Mouse (Mus musculus) ES-Bruce4 (cell line): ENCODE data around the gene Arih2. TPM values are rescaled to one million over a fixed set of nuclear protein-coding genes. Genes with fewer than 3 reads are reported as not detected.

Source experiments
- H3K27ac ChIP-seq: 2 replicates; pipeline ENCODE4 v1.5.1; 2012; ENCODE audit warnings: low read length, inconsistent platforms; ENCODE audit not compliant: insufficient read depth
- H3K27me3 ChIP-seq: 2 replicates; pipeline ENCODE4 v1.6.1; 2012; ENCODE audit warnings: mild to moderate bottlenecking, low read length, inconsistent platforms; ENCODE audit not compliant: control insufficient read depth, poor library complexity, insufficient read depth, severe bottlenecking
- H3K36me3 ChIP-seq: 2 replicates; pipeline ENCODE4 v1.6.1; 2012; ENCODE audit warnings: inconsistent platforms, mild to moderate bottlenecking, low read length, moderate library complexity; ENCODE audit not compliant: control insufficient read depth, poor library complexity, insufficient read depth, severe bottlenecking
- H3K4me1 ChIP-seq: one replicate; pipeline ENCODE4 v1.8.1; 2011; ENCODE audit warnings: low read length; ENCODE audit not compliant: control insufficient read depth, insufficient read depth
- H3K4me3 ChIP-seq: 2 replicates; pipeline ENCODE4 v1.5.1; 2011; ENCODE audit warnings: low read depth, mild to moderate bottlenecking, low read length
- H3K9ac ChIP-seq: 2 replicates; pipeline ENCODE4 v1.6.1; 2012; ENCODE audit warnings: low read depth, mild to moderate bottlenecking, inconsistent platforms; ENCODE audit not compliant: poor library complexity, severe bottlenecking
- H3K9me3 ChIP-seq: replicated peaks from 2 replicates; pipeline ENCODE4 v1.6.1; 2012; ENCODE audit warnings: mild to moderate bottlenecking, low read length, inconsistent platforms; ENCODE audit not compliant: control insufficient read depth, poor library complexity, insufficient read depth, severe bottlenecking
- CTCF ChIP-seq: IDR thresholded peaks from one replicate; pipeline ENCODE4 v1.8.1; 2011; ENCODE audit warnings: low read depth, low read length
- EP300 ChIP-seq: IDR thresholded peaks from 2 replicates; pipeline ENCODE4 v1.6.1; 2011; ENCODE audit warnings: low read depth, low read length; ENCODE audit not compliant: insufficient read depth
- POLR2A ChIP-seq: IDR thresholded peaks from one replicate; pipeline ENCODE4 v1.8.1; 2011; ENCODE audit warnings: low read length; ENCODE audit not compliant: insufficient read depth
- polyA plus RNA-seq: library from polyadenylated mRNA; stranded (reverse); fragments of >200 nt; gene quantifications from 2 replicates; pipeline ENCODE4 v1.2.4, GENCODE M21; 2011; ENCODE audit warnings: low read depth; ENCODE audit not compliant: missing spikeins, insufficient read depth, insufficient read length

The Arih2 gene
- polyA plus RNA-seq, 1 experiment, result 131 TPM

DNA sequence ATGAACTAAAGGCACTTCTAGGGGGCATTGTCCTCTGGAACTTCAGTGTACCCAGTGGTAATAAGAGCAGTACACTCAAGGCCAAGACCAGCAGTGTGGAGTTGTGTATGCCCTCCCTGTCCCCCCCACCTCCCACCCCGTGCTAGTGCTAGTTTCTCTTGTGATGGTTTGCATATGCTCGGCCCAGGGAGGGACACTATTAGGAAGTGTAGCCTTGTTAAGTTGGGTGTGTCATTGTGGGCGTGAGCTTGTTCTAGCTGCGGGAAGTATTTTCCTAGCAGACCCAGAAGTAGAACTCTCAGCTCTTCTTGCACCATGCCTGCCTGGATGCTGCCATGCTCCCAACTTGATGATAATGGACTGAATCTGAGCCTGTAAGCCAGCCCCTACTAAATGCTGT is 47.2 kb downstream of the Arih2 start:
- Histone ChIP-seq H3K36me3 (peaks cover 19% of the 10 kb centered on the region), H3K4me3 (no peak overlapping the region), H3K9me3 (no peaks in the 10 kb centered on the region), H3K4me1 (peaks cover 3% of the 10 kb centered on the region), H3K27me3 (no peaks in the 10 kb centered on the region), H3K27ac (no peak overlapping the region), H3K9ac (no peak overlapping the region)
- no peak for TF ChIP-seq CTCF
- TF ChIP-seq EP300, result no peak
- TF ChIP-seq POLR2A, result no peak

- H3K27ac ChIP-seq, result no peak overlapping the region
- H3K27me3 ChIP-seq, result no peaks in the 10 kb centered on the region
- TF ChIP-seq CTCF (no peak), POLR2A (no peak), EP300 (no peak)
- no peak overlapping the region for H3K4me3 ChIP-seq
- H3K36me3 ChIP-seq, result peaks cover 11% of the 10 kb centered on the region
- H3K9ac ChIP-seq, result no peak overlapping the region
- H3K9me3 ChIP-seq, result no peaks in the 10 kb centered on the region
- peaks cover 3% of the 10 kb centered on the region for H3K4me1 ChIP-seq
Measured at GRCm38 (mm10) chr9:108600011-108600410, 49.2 kb downstream of the Arih2 start.

DNA sequence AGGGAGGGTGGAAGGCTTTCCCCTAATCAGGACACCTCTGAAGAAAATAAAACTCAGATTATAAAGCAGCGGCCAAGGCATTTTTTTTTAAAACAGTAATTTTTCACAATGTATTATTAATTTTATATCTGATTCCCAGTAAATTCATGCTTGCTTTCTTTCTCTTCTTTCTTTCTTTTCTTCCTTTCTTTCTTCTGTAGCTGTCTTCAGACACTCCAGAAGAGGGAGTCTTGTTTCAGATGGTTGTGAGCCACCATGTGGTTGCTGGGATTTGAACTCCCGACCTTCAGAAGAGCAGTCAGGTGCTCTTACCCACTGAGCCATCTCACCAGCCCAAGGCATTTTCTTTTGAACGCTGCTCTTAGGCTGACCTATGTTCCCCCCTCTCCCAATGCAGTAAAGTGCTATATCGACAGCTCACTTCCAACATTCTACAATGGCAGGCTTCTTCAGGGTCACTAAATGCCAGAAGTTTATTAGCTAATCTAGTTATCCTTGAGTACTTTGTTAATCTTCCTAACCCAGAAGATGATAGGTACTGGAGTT is 50.1 kb downstream of the Arih2 start:
- Histone ChIP-seq H3K4me1 (peaks cover under 1% of the 10 kb centered on the region), H3K9me3 (no peaks in the 10 kb centered on the region), H3K9ac (no peak overlapping the region), H3K36me3 (peaks cover 8% of the 10 kb centered on the region), H3K27me3 (no peaks in the 10 kb centered on the region), H3K4me3 (no peak overlapping the region), H3K27ac (no peak overlapping the region)
- TF ChIP-seq CTCF (no peak), POLR2A (no peak), EP300 (no peak)

DNA sequence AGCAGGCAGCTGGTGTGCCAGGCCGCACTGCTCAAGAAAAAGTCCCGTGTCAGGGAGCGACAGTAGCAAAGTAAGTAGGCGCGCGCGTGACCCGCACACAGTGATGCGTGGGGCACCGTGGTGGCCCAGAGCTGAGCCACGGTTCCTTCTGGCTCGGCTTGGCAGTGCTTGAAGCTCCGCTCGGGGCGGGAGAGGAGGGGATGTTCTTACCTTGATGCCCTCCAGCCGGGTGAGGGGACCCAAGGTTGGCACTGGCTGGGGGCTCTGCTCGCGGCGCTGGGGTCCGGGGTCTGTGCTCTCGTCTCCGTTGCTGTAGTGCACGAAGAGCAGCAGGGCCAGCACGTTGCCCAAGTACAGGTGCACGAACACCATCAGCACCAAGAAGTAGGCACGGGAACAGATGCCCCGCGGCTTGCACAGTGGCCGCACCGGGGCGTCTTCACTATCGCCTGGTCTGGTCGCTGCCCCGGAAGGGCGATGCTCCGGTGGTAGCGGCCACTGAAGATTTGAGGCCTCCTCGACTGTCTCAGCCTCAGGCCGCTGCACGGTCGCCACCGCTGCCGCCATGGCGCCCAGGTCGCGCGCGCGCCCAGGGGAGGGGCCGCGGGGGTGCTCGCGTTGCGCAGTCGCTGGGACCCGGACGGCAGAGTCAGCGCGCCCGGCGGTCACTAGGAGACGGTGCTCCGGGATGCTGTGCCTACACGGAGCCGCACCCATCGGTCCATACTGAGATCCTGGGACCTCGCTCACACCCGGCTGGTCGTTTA is 52.0 kb downstream of the Arih2 start, which contains the start of gene P4htm:
Gene P4htm, minus strand, starts transcription at position 670 of the 767 bp plus-strand sequence.
- Histone ChIP-seq H3K36me3 (no peaks in the 10 kb centered on the region), H3K4me3 (peak within 1 kb of the TSS; percentile 68), H3K9me3 (no peaks in the 10 kb centered on the region), H3K27ac (no peak within 1 kb of the TSS), H3K27me3 (no peaks in the 10 kb centered on the region), H3K4me1 (no peaks in the 10 kb centered on the region), H3K9ac (peak within 1 kb of the TSS; percentile 76)
- TF ChIP-seq EP300 (no peak), CTCF (no peak), POLR2A (no peak)

GRCm38 (mm10) chr9:108594354-108594753 is 54.8 kb downstream of the Arih2 start:
- no peaks in the 10 kb centered on the region for H3K9me3 ChIP-seq
- no peak overlapping the region for H3K27ac ChIP-seq
- no peaks in the 10 kb centered on the region for H3K27me3 ChIP-seq
- H3K36me3 ChIP-seq, result no peaks in the 10 kb centered on the region
- H3K4me3 ChIP-seq, result no peak overlapping the region
- H3K9ac ChIP-seq, result no peak overlapping the region
- no peak for TF ChIP-seq CTCF
- no peak for TF ChIP-seq EP300
- TF ChIP-seq POLR2A, result no peak
- no peaks in the 10 kb centered on the region for H3K4me1 ChIP-seq

GRCm38 (mm10) chr9:108591462-108591861 is 57.7 kb downstream of the Arih2 start:
- no peak overlapping the region for H3K9ac ChIP-seq
- no peaks in the 10 kb centered on the region for H3K27me3 ChIP-seq
- no peaks in the 10 kb centered on the region for H3K36me3 ChIP-seq
- no peak overlapping the region for H3K4me3 ChIP-seq
- H3K27ac ChIP-seq, result no peak overlapping the region
- peaks cover 11% of the 10 kb centered on the region for H3K4me1 ChIP-seq
- TF ChIP-seq POLR2A (no peak), CTCF (no peak), EP300 (no peak)
- H3K9me3 ChIP-seq, result no peaks in the 10 kb centered on the region
